Comparison of ENCODE assay signal across 8 mouse cellular contexts in the genomic region with DNA sequence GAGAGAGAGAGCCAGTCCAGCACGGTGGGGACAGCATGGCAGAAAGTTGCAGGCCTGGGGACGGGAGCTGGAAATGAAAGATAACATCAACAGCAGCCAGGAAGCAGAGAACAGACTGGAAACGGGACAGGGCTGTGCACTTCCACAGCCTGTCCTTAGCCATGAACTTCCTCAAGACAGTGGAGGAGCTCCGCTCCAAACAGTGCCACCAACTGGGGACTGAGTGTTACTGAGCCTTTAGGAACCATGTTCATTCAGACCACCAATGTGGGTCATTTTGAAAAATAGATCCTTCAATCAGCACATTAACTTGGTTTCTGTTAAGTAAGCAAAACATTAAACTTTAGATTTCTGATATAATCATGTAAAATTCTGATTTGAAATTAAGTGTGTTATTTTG. TPM values are rescaled to one million over a fixed set of nuclear protein-coding genes. Genes with fewer than 3 reads are reported as not detected.
DNase-seq lines count a peak whose midpoint lies in the region; ATAC-seq and TF ChIP-seq lines count a peak whose summit lies in the region.
"Had no signal": no experiment of that assay in that cellular context is flagged by ENCODE, and none has a peak within 500 bp of the region (broad histone marks: within the 10 kb centered on the region; RNA-seq: fewer than 3 reads in every experiment).

No protein-coding gene starts in this region.

- WGBS in kidney, postnatal 0 days = 28% methylated on average over 4 of the region's 4 CpGs
- WGBS in liver, embryonic 14.5 days (ENCODE audit: insufficient replicate concordance) = 8% methylated on average over 4 of the region's 4 CpGs

- H3K4me3 ChIP-seq in kidney, postnatal 0 days (replicated peaks; ENCODE audit: low read depth, low read length) = no peak overlapping the region
- no peak overlapping the region for H3K4me3 ChIP-seq in CH12.LX (replicated peaks in 1 of 3; ENCODE audit: low read depth in 2 of 3, low read length in 2 of 3, poor library complexity in 1 of 3)
- H3K4me3 ChIP-seq in liver, embryonic 14.5 days (ENCODE audit: insufficient read depth in 1 of 2, low read depth in 2 of 2, low read length in 2 of 2) = no peak overlapping the region
- H3K4me3 ChIP-seq: embryonic facial prominence, embryonic 15.5 days had no signal

- ATAC-seq in kidney, postnatal 0 days (replicated peaks; ENCODE audit: low FRiP score, low read depth) = no peak
- no peak for ATAC-seq in liver, embryonic 14.5 days (ENCODE audit: insufficient read depth)

- 0 out of 2 replicates have a peak, but pooled peaks cover 3% of the 10 kb centered on the region for H3K36me3 ChIP-seq in kidney, postnatal 0 days (ENCODE audit: insufficient read depth, low read length)
- H3K36me3 ChIP-seq in CH12.LX (replicated peaks in 1 of 2; ENCODE audit: control insufficient read depth in 1 of 2, insufficient read depth in 1 of 2, low read length in 1 of 2) = no peaks in the 10 kb centered on the region
- no peaks in the 10 kb centered on the region for H3K36me3 ChIP-seq in liver, embryonic 14.5 days (replicated peaks; ENCODE audit: control insufficient read depth, insufficient read depth, low read depth)
- H3K36me3 ChIP-seq: embryonic facial prominence, embryonic 15.5 days had no signal

- H3K4me2 ChIP-seq in kidney, postnatal 0 days (ENCODE audit: low read length) = no peak overlapping the region
- no peak overlapping the region for H3K4me2 ChIP-seq in CH12.LX (ENCODE audit: insufficient read depth, low read depth, poor library complexity, severe bottlenecking)
- no peak overlapping the region for H3K4me2 ChIP-seq in liver, embryonic 14.5 days (ENCODE audit: low read depth)
- H3K4me2 ChIP-seq: embryonic facial prominence, embryonic 15.5 days had no signal

- peak; percentile 6 for TF ChIP-seq RAD21 in CH12.LX (IDR thresholded peaks at IDR 0.05; ENCODE audit: low read depth, low read length)

- dilution Hi-C loops in CH12.LX (cut with MboI; ENCODE audit: extremely low pct_ligation_motif_present, extremely low pct_unique_long_range_greater_than_20kb, low sequenced_read_pairs) = no loop called here

- H3K79me2 ChIP-seq in CH12.LX (replicated peaks; ENCODE audit: control insufficient read depth, extremely low read depth, insufficient read depth, poor library complexity, severe bottlenecking) = no peaks in the 10 kb centered on the region

- DNase-seq in kidney, postnatal 0 days (ENCODE audit: low spot score) = peak; percentile 64
- DNase-seq in kidney, postnatal 25 days = no peak
- peak; percentile 54 for DNase-seq in CH12.LX (ENCODE audit: extremely low read depth)
- DNase-seq in MN1 (ENCODE audit: low spot score) = peak; percentile 65
- no peak for DNase-seq in liver, embryonic 14.5 days (ENCODE audit: low read depth in 3 of 3, low spot score in 3 of 3)
- DNase-seq in layer of hippocampus, postnatal 25 days (ENCODE audit: extremely low spot score in 1 of 2, low spot score in 1 of 2) = no peak
- no peak for DNase-seq in heart, adult 18-20 months

- no peak for TF ChIP-seq EP300 in CH12.LX (IDR thresholded peaks at IDR 0.05; ENCODE audit: low read length)
- TF ChIP-seq EP300 in liver, embryonic 14.5 days (IDR thresholded peaks at IDR 0.05; ENCODE audit: low read depth) = no peak

- peak; percentile 71 for TF ChIP-seq CTCF in kidney, postnatal 0 days (IDR thresholded peaks at IDR 0.05; ENCODE audit: low read depth)
- peak; percentile 51 to 56; a peak in 3 of 4 replicates for TF ChIP-seq CTCF in CH12.LX (conservative IDR thresholded peaks at IDR 0.05 in 1 of 2, IDR thresholded peaks at IDR 0.05 in 1 of 2; ENCODE audit: low read depth in 2 of 2, low read length in 2 of 2)
- peak; percentile 37 for TF ChIP-seq CTCF in liver, embryonic 14.5 days (IDR thresholded peaks at IDR 0.05; ENCODE audit: low read depth)

- no peak for TF ChIP-seq POLR2A in CH12.LX (IDR thresholded peaks at IDR 0.05; ENCODE audit: low read depth, low read length)

- no peaks in the 10 kb centered on the region for H3K27me3 ChIP-seq in kidney, postnatal 0 days (ENCODE audit: insufficient read depth, low read length)
- H3K27me3 ChIP-seq in CH12.LX (replicated peaks) = no peaks in the 10 kb centered on the region
- no peaks in the 10 kb centered on the region for H3K27me3 ChIP-seq in liver, embryonic 14.5 days (ENCODE audit: control insufficient read depth, insufficient read depth, low read length)
- H3K27me3 ChIP-seq: embryonic facial prominence, embryonic 15.5 days had no signal

- no peaks in the 10 kb centered on the region for H3K9me3 ChIP-seq in kidney, postnatal 0 days (replicated peaks; ENCODE audit: low read length)
- no peaks in the 10 kb centered on the region for H3K9me3 ChIP-seq in CH12.LX (replicated peaks; ENCODE audit: low read length)
- no peaks in the 10 kb centered on the region for H3K9me3 ChIP-seq in liver, embryonic 14.5 days (ENCODE audit: control insufficient read depth, low read length)
- H3K9me3 ChIP-seq: embryonic facial prominence, embryonic 15.5 days had no signal

- H3K4me1 ChIP-seq in kidney, postnatal 0 days (replicated peaks; ENCODE audit: insufficient read depth, low read length) = no peaks in the 10 kb centered on the region
- H3K4me1 ChIP-seq in CH12.LX (ENCODE audit: control insufficient read depth in 1 of 2, insufficient read depth in 2 of 2) = no peaks in the 10 kb centered on the region
- H3K4me1 ChIP-seq in liver, embryonic 14.5 days (replicated peaks; ENCODE audit: control insufficient read depth in 2 of 2, insufficient read depth in 2 of 2, low read length in 1 of 2) = peaks cover 0 to 2% of the 10 kb centered on the region in 2 experiments; a peak in 1 of 4 replicates

- H3K27ac ChIP-seq in kidney, postnatal 0 days = no peak overlapping the region
- H3K27ac ChIP-seq in CH12.LX (ENCODE audit: insufficient read depth, low read depth) = no peak overlapping the region
- no peak overlapping the region for H3K27ac ChIP-seq in liver, embryonic 14.5 days

- in situ Hi-C loops in CH12.LX (cut with MboI; ENCODE audit: low pct_ligation_motif_present, low pct_unique_long_range_greater_than_20kb, low sequenced_read_pairs) = loop anchor here (25.0 kb wide), 1 partner anchor 500 kb away; no protein-coding TSS in a partner anchor

- no peak overlapping the region for H3K9ac ChIP-seq in kidney, postnatal 0 days (ENCODE audit: low read depth, low read length)
- H3K9ac ChIP-seq in CH12.LX (ENCODE audit: insufficient read depth, low read depth) = no peak overlapping the region
- no peak overlapping the region for H3K9ac ChIP-seq in liver, embryonic 14.5 days (replicated peaks)
- H3K9ac ChIP-seq: embryonic facial prominence, embryonic 15.5 days had no signal

TF ChIP-seq in CH12.LX, 34 proteins besides CTCF, POLR2A, EP300 and RAD21:
- TF ChIP-seq MEF2A (IDR thresholded peaks at IDR 0.05; ENCODE audit: borderline replicate concordance, low read depth, low read length) (no peak), CHD2 (IDR thresholded peaks at IDR 0.05; ENCODE audit: low read length) (no peak), IRF4 (IDR thresholded peaks at IDR 0.05; ENCODE audit: low read depth, low read length) (no peak), SMC3 (IDR thresholded peaks at IDR 0.05; ENCODE audit: low read depth, low read length) (0 out of 2 replicates have a peak, but pooled peaks have one; percentile 4), MAZ (IDR thresholded peaks at IDR 0.05; ENCODE audit: low read depth, low read length) (no peak), PAX5 (IDR thresholded peaks at IDR 0.05; ENCODE audit: low read length) (no peak)

RNA-seq across cellular contexts. Expression of gene Map9, which starts 4.6 kb away (rescaled TPM):
- polyA plus RNA-seq in kidney, postnatal 0 days (2015; fragmentation: Nextera tagmentation; extraction: Ambion mirVana) = 7.2 and 7.4 TPM in 2 replicates
- total RNA-seq in CH12.LX (2012; rRNA removed) (not detected in 2 replicates), CH12.LX (2014; rRNA removed) (not detected in 2 replicates)
- not detected in 2 replicates for polyA plus RNA-seq in CH12.LX (2012; ENCODE audit: insufficient read length, low read depth)
- 0.06 and 0.08 TPM in 2 replicates for polyA plus RNA-seq in liver, embryonic 14.5 days (2012; rRNA removed)
- polyA plus RNA-seq in liver, embryonic 14.5 days (2014; fragmentation: Nextera tagmentation; extraction: Ambion mirVana) = 0.05 and 0.28 TPM in 2 replicates
- 10 to 100 TPM; 77.5 to 85.6 TPM for total RNA-seq in layer of hippocampus, postnatal 25 days (2021)
- total RNA-seq in heart, adult 18-20 months (2021) = 1 to 10 TPM; 1.2 to 1.5 TPM

Comparison
In these comparisons a context has a peak if more than half of its experiments do, and no peak if none do; other contexts are left out.
1. DNase-seq: peak in kidney, postnatal 0 days (single experiment), CH12.LX (single experiment) and MN1 (single experiment); none in kidney, postnatal 25 days (0 of 2), liver, embryonic 14.5 days (0 of 3), layer of hippocampus, postnatal 25 days (0 of 2) and heart, adult 18-20 months (0 of 2).
2. RNA of gene Map9, which starts 4.6 kb away (total RNA-seq): 77.5 to 85.6 TPM in layer of hippocampus, postnatal 25 days; 1.2 to 1.5 TPM in heart, adult 18-20 months and not detected in CH12.LX; every median in the first group is over 10 times any median in the second.
3. Peak in every context shown above with its lines, with median percentiles within 50 percentile points of each other: CTCF ChIP-seq.